Mouse (Mus musculus): Measurements from ENCODE around the gene Slc44a2.

GRCm38 (mm10) chr9:21286753-21287152 is 33.7 kb upstream of the Slc44a2 start:
- TF ChIP-seq ZNF384 (IDR thresholded peaks at IDR 0.05; ENCODE audit: low read depth, low read length) (no peak), CTCF (conservative IDR thresholded peaks at IDR 0.05 in 1 of 2, IDR thresholded peaks at IDR 0.05 in 1 of 2; ENCODE audit: low read depth in 2 of 2, low read length in 2 of 2) (no peak), MXI1 (IDR thresholded peaks at IDR 0.05; ENCODE audit: low read depth, low read length) (peak; percentile 70; the same call in 1 of the 2 replicates), SIN3A (IDR thresholded peaks at IDR 0.05; ENCODE audit: low read length) (no peak), MAZ (IDR thresholded peaks at IDR 0.05; ENCODE audit: low read depth, low read length) (no peak), RAD21 (IDR thresholded peaks at IDR 0.05; ENCODE audit: low read depth, low read length) (no peak), TCF12 (IDR thresholded peaks at IDR 0.05; ENCODE audit: low read depth, low read length) (no peak)

All from CH12.LX (cell line).